Mouse (Mus musculus) ES-E14 (cell line): ENCODE data around the gene Hils1. TPM values are rescaled to one million over a fixed set of nuclear protein-coding genes. Genes with fewer than 3 reads are reported as not detected.

Experiments
- DNase-seq: peaks from one replicate; pipeline ENCODE4 v3.0.0-alpha.2; 2013; ENCODE audit warnings: low read depth, low spot score
- H3K27ac ChIP-seq: 2 replicates; pipeline ENCODE4 v1.5.1; 2012; ENCODE audit warnings: low read depth, mild to moderate bottlenecking, low read length, moderate library complexity, mixed read lengths; ENCODE audit not compliant: poor library complexity, insufficient read depth, severe bottlenecking
- H3K36me3 ChIP-seq: 2 replicates; pipeline ENCODE4 v1.6.1; 2012; ENCODE audit warnings: mild to moderate bottlenecking, low read length, moderate library complexity, mixed read lengths; ENCODE audit not compliant: control insufficient read depth, poor library complexity, insufficient read depth, severe bottlenecking
- H3K4me1 ChIP-seq, 2 experiments: fragments of 150-350 bp in 1 of 2; sonication (generic) in 1 of 2; 2 replicates each; pipeline ENCODE4 v1.6.1; 2012; ENCODE audit warnings: low read length in 2 of 2, mild to moderate bottlenecking in 1 of 2, mixed read lengths in 1 of 2; ENCODE audit not compliant: control insufficient read depth in 2 of 2, insufficient read depth in 2 of 2, poor library complexity in 1 of 2
- H3K4me3 ChIP-seq, 2 experiments: fragments of 150-350 bp in 1 of 2; sonication (generic) in 1 of 2; 2 replicates each; pipeline ENCODE4 v1.5.1; 2012; ENCODE audit warnings: low read length in 2 of 2, low read depth in 1 of 2, mild to moderate bottlenecking in 1 of 2, mixed read lengths in 1 of 2; ENCODE audit not compliant: insufficient read depth in 1 of 2, poor library complexity in 1 of 2, severe bottlenecking in 1 of 2
- H3K9ac ChIP-seq: 2 replicates; pipeline ENCODE4 v1.6.1; 2012; ENCODE audit warnings: low read depth, mild to moderate bottlenecking, low read length, mixed read lengths; ENCODE audit not compliant: poor library complexity, insufficient read depth, severe bottlenecking
- H3K9me3 ChIP-seq: fragments of 150-350 bp; sonication (generic); 2 replicates; pipeline ENCODE4 v1.6.1; 2012; ENCODE audit warnings: low read depth, mild to moderate bottlenecking, low read length; ENCODE audit not compliant: control insufficient read depth, insufficient read depth
- CHD2 ChIP-seq: IDR thresholded peaks from 2 replicates; pipeline ENCODE4 v1.6.1; 2014; ENCODE audit warnings: mild to moderate bottlenecking, low read depth, low read length, inconsistent platforms
- HCFC1 ChIP-seq: IDR thresholded peaks from 2 replicates; pipeline ENCODE4 v1.6.1; 2012; ENCODE audit warnings: low read length, inconsistent platforms, borderline replicate concordance; ENCODE audit not compliant: insufficient read depth
- MAFK ChIP-seq: IDR thresholded peaks from 2 replicates; pipeline ENCODE4 v1.6.1; 2014; ENCODE audit warnings: mild to moderate bottlenecking, low read depth, low read length, inconsistent platforms; ENCODE audit not compliant: insufficient read depth
- ZC3H11A ChIP-seq: IDR thresholded peaks from 2 replicates; pipeline ENCODE4 v1.6.1; 2012; ENCODE audit warnings: low read depth, mild to moderate bottlenecking, inconsistent platforms, low read length, borderline replicate concordance
- ZNF384 ChIP-seq: IDR thresholded peaks from 2 replicates; pipeline ENCODE4 v1.6.1; 2012; ENCODE audit warnings: low read depth, low read length, inconsistent platforms
- in situ Hi-C, 2 experiments: fragments of 600-800 bp; cut with MboI; formaldehyde crosslinking; loops; one replicate each; pipeline ENCODE4 v1.15.1; 2025; ENCODE audit warnings: low sequenced_read_pairs in 2 of 2, inconsistent platforms in 1 of 2; ENCODE audit not compliant: unreplicated experiment in 2 of 2
- total RNA-seq: library from RNA; depleted of rRNA; stranded (reverse); fragments of 300-350 nt; gene quantifications from 2 replicates; pipeline ENCODE4 v1.2.3, GENCODE M21; 2012

The Hils1 gene
- total RNA-seq, 1 experiment: not detected

GRCm38 (mm10) chr11:94996984-94997383, 29.6 kb downstream of the Hils1 start:
- H3K4me3 ChIP-seq: no peak overlapping the region
- H3K27ac ChIP-seq: no peak overlapping the region
- peaks cover 0 to 23% of the 10 kb centered on the region in 2 experiments; a peak in 2 of 4 replicates for H3K4me1 ChIP-seq
- H3K36me3 ChIP-seq: peaks cover 21% of the 10 kb centered on the region
- H3K9ac ChIP-seq: no peak overlapping the region
- in situ Hi-C loops: no loop called here
- TF ChIP-seq ZNF384 (no peak), HCFC1 (no peak), MAFK (no peak), CHD2 (no peak), ZC3H11A (no peak)
- H3K9me3 ChIP-seq: no peaks in the 10 kb centered on the region
- no peak for DNase-seq

- Histone ChIP-seq H3K9me3 (no peaks in the 10 kb centered on the region), H3K4me3 (no peak overlapping the region), H3K27ac (no peak overlapping the region), H3K4me1 (peaks cover 0 to 17% of the 10 kb centered on the region in 2 experiments; a peak in 2 of 4 replicates), H3K36me3 (peaks cover 25% of the 10 kb centered on the region), H3K9ac (no peak overlapping the region)
- no peak for DNase-seq
- in situ Hi-C loops: no loop called here
- TF ChIP-seq HCFC1: no peak
- no peak for TF ChIP-seq CHD2
- no peak for TF ChIP-seq ZNF384
- no peak for TF ChIP-seq ZC3H11A
- TF ChIP-seq MAFK: no peak
Measured at GRCm38 (mm10) chr11:94997596-94997995, 30.2 kb downstream of the Hils1 start.

- no peak overlapping the region for H3K27ac ChIP-seq
- H3K4me1 ChIP-seq: peaks cover 0 to 17% of the 10 kb centered on the region in 2 experiments; a peak in 2 of 4 replicates
- no peak for DNase-seq
- in situ Hi-C loops: no loop called here
- no peak overlapping the region for H3K9ac ChIP-seq
- TF ChIP-seq MAFK (no peak), CHD2 (no peak), HCFC1 (no peak), ZNF384 (no peak)
- H3K4me3 ChIP-seq: no peak overlapping the region
- H3K36me3 ChIP-seq: peaks cover 26% of the 10 kb centered on the region
- H3K9me3 ChIP-seq: no peaks in the 10 kb centered on the region
Measured at GRCm38 (mm10) chr11:94998041-94998531, 30.7 kb downstream of the Hils1 start.

GRCm38 (mm10) chr11:95000128-95000527, 32.7 kb downstream of the Hils1 start:
- H3K36me3 ChIP-seq: peaks cover 33% of the 10 kb centered on the region
- no peak overlapping the region for H3K9ac ChIP-seq
- in situ Hi-C loops: no loop called here
- no peak overlapping the region for H3K27ac ChIP-seq
- no peak for DNase-seq
- H3K4me1 ChIP-seq: peaks cover 0 to 9% of the 10 kb centered on the region in 2 experiments; a peak in 1 of 4 replicates
- TF ChIP-seq ZC3H11A (no peak), MAFK (no peak), CHD2 (no peak), HCFC1 (no peak), ZNF384 (no peak)
- no peaks in the 10 kb centered on the region for H3K9me3 ChIP-seq
- no peak overlapping the region for H3K4me3 ChIP-seq

GRCm38 (mm10) chr11:95000548-95000947, 33.2 kb downstream of the Hils1 start:
- H3K9ac ChIP-seq: no peak overlapping the region
- H3K36me3 ChIP-seq: peaks cover 34% of the 10 kb centered on the region
- TF ChIP-seq MAFK: no peak
- no peak for TF ChIP-seq CHD2
- TF ChIP-seq HCFC1: no peak
- no peak for TF ChIP-seq ZC3H11A
- no peak for TF ChIP-seq ZNF384
- H3K9me3 ChIP-seq: no peaks in the 10 kb centered on the region
- no peak for DNase-seq
- H3K4me1 ChIP-seq: peaks cover 0 to 9% of the 10 kb centered on the region in 2 experiments; a peak in 1 of 4 replicates
- H3K4me3 ChIP-seq: no peak overlapping the region
- in situ Hi-C loops: no loop called here
- H3K27ac ChIP-seq: no peak overlapping the region
